8 mouse cellular contexts compared by ENCODE assay signal in the genomic region with DNA sequence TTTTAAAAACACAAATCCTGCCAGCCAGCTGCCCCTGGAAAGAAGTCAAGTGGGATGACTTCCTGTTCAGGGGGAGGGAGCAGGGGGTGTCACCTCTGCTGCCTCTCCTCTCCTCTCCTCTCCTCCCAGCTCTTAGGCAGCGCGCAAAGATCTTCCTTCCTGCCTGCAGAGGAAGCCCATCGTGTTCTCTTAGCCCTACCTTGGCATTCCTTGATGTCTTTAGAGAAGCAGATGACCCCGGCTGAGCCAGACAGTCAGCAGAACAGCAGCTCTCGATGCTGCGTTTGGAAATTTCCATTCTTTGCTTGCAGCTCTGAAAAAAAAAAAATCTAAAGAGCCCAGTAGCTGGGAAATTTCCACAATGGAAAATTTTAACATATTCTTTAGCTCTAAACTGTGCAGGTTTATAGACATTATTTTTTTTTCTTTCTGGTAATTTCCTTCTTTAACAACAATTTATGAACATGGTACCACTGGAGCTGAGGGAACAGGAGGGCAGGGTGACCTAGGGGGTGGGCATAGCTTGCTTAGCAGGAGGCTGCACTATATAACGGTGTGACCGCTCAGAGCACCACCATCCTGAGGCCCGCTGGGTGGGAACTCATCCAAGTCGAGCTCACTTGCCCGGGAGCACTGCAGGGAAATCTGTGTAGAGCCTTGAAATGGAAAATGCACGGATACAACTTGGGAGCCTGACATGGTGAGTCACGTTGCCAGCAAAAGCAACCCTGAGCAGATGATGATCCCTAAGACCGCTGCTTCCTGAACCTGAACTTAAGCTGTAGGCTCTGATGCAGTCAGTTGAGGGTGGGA.
DNase-seq lines count a peak whose midpoint lies in the region; ATAC-seq and TF ChIP-seq lines count a peak whose summit lies in the region.

No protein-coding gene starts in this region.

- peak overlapping the region; percentile 20 for H3K4me3 ChIP-seq in layer of hippocampus, adult 2 months
- H3K4me3 ChIP-seq in cortical plate, adult 2 months (ENCODE audit: insufficient read depth, low read length), result no peak overlapping the region
- no peak overlapping the region for H3K4me3 ChIP-seq in intestine, embryonic 16.5 days (ENCODE audit: low read length)

- no peaks in the 10 kb centered on the region for H3K27me3 ChIP-seq in intestine, embryonic 16.5 days (replicated peaks; ENCODE audit: control insufficient read depth, insufficient read depth, low read length)

- WGBS in intestine, embryonic 16.5 days, result 32% methylated on average over 14 of the region's 14 CpGs

- H3K36me3 ChIP-seq in intestine, embryonic 16.5 days (ENCODE audit: control insufficient read depth, insufficient read depth, low read length), result no peaks in the 10 kb centered on the region

- no peaks in the 10 kb centered on the region for H3K9me3 ChIP-seq in intestine, embryonic 16.5 days (ENCODE audit: control insufficient read depth, low read length)

- peak overlapping the region; percentile 96 for H3K27ac ChIP-seq in layer of hippocampus, adult 2 months
- H3K27ac ChIP-seq in cortical plate, adult 2 months (ENCODE audit: insufficient read depth, low read length), result peak overlapping the region; percentile 88
- no peak overlapping the region for H3K27ac ChIP-seq in intestine, embryonic 16.5 days (ENCODE audit: low read length)

- peaks cover 18% of the 10 kb centered on the region for H3K4me1 ChIP-seq in cortical plate, adult 2 months (ENCODE audit: control insufficient read depth, insufficient read depth, low read length)
- no peaks in the 10 kb centered on the region for H3K4me1 ChIP-seq in intestine, embryonic 16.5 days (ENCODE audit: control insufficient read depth, insufficient read depth, low read length)

- peak; percentile 48 to 58 for DNase-seq in layer of hippocampus, adult 2 months (ENCODE audit: low spot score in 2 of 2)
- DNase-seq in layer of hippocampus, adult 9-10 months (ENCODE audit: low spot score), result no peak
- peak; percentile 30 for DNase-seq in R1 (ENCODE audit: low read depth, low spot score)
- DNase-seq in induced T-regulatory cell, adult 2 months (ENCODE audit: low read depth), result peak; percentile 12
- peak; percentile 51 for DNase-seq in skeletal muscle tissue, adult 2 months (ENCODE audit: low read depth, low spot score)
- DNase-seq in thymus, postnatal 36 days, result no peak

- TF ChIP-seq POLR2A in cortical plate, adult 2 months (IDR thresholded peaks at IDR 0.05; ENCODE audit: extremely low read depth, insufficient read depth, low read length), result 0 out of 2 replicates have a peak, but pooled peaks have one; percentile 21

- H3K9ac ChIP-seq in intestine, embryonic 16.5 days (ENCODE audit: low read depth, low read length), result no peak overlapping the region

- no peak overlapping the region for H3K4me2 ChIP-seq in intestine, embryonic 16.5 days (ENCODE audit: low read depth, low read length)

- ATAC-seq in intestine, embryonic 16.5 days, result no peak

- no peak for TF ChIP-seq CTCF in layer of hippocampus, adult 2 months (conservative IDR thresholded peaks at IDR 0.05)
- TF ChIP-seq CTCF in cortical plate, adult 2 months (IDR thresholded peaks at IDR 0.05; ENCODE audit: extremely low read depth, insufficient read depth, low read length), result no peak

Comparison
In these comparisons a context has a peak if more than half of its experiments do, and no peak if none do; other contexts are left out.
1. DNase-seq: peak in layer of hippocampus, adult 2 months (2 of 2), R1 (single experiment), induced T-regulatory cell, adult 2 months (single experiment) and skeletal muscle tissue, adult 2 months (single experiment); none in layer of hippocampus, adult 9-10 months (single experiment) and thymus, postnatal 36 days (0 of 2).